Mouse (Mus musculus) small intestine, adult 2 months (tissue): ENCODE results near the gene Naaladl1. TPM values are rescaled to one million over a fixed set of nuclear protein-coding genes. Genes with fewer than 3 reads are reported as not detected.
A peak's percentile ranks its signal among the peaks of the same experiment; 100 is the strongest.

Experiments
- H3K27ac ChIP-seq: fragments of 200-500 bp; 2 replicates; pipeline ENCODE4 v1.5.1; 2012; ENCODE audit warnings: low read depth, low read length, control low read depth, inconsistent platforms; ENCODE audit not compliant: insufficient read depth
- H3K27me3 ChIP-seq: fragments of 200-500 bp; 2 replicates; pipeline ENCODE4 v1.6.1; 2012; ENCODE audit warnings: mild to moderate bottlenecking, moderate library complexity, low read length, inconsistent platforms; ENCODE audit not compliant: control insufficient read depth, insufficient read depth
- H3K36me3 ChIP-seq: fragments of 200-500 bp; 2 replicates; pipeline ENCODE4 v1.6.1; 2012; ENCODE audit warnings: mild to moderate bottlenecking, low read length, control low read depth, inconsistent platforms; ENCODE audit not compliant: control insufficient read depth, insufficient read depth
- H3K4me1 ChIP-seq: fragments of 200-500 bp; 2 replicates; pipeline ENCODE4 v1.6.1; 2012; ENCODE audit warnings: low read length, inconsistent platforms, mixed read lengths; ENCODE audit not compliant: control insufficient read depth, insufficient read depth, insufficient read length
- H3K4me3 ChIP-seq: fragments of 200-500 bp; 2 replicates; pipeline ENCODE4 v1.5.1; 2012; ENCODE audit warnings: low read depth, mild to moderate bottlenecking, control low read depth, inconsistent platforms, low read length, moderate library complexity
- CTCF ChIP-seq: fragments of 200-500 bp; IDR thresholded peaks from 2 replicates; pipeline ENCODE4 v1.5.1; 2012; ENCODE audit warnings: low read depth, mild to moderate bottlenecking, control low read depth, inconsistent platforms, low read length, moderate library complexity, mixed read lengths; ENCODE audit not compliant: insufficient replicate concordance, insufficient read length; ENCODE audit errors: extremely low read depth
- POLR2A ChIP-seq: fragments of 200-500 bp; IDR thresholded peaks from 2 replicates; pipeline ENCODE4 v1.6.1; 2012; ENCODE audit warnings: low read depth, mild to moderate bottlenecking, control low read depth, inconsistent platforms, low read length, moderate library complexity
- WGBS: fragments of 180-500 bp; shearing (Covaris S2); methylation state at CpG from one replicate; pipeline ENCODE4 v1.1.7; 2018; 5-methylcytosine and 5-hydroxymethylcytosine counted together
- polyA plus RNA-seq: library from polyadenylated mRNA; depleted of rRNA; stranded (reverse); fragments of >200 nt; gene quantifications from 2 replicates; pipeline ENCODE4 v1.2.3, GENCODE M21; 2012; rRNA removed

Gene Naaladl1
- polyA plus RNA-seq, 1 experiment: 1,874 TPM

DNA sequence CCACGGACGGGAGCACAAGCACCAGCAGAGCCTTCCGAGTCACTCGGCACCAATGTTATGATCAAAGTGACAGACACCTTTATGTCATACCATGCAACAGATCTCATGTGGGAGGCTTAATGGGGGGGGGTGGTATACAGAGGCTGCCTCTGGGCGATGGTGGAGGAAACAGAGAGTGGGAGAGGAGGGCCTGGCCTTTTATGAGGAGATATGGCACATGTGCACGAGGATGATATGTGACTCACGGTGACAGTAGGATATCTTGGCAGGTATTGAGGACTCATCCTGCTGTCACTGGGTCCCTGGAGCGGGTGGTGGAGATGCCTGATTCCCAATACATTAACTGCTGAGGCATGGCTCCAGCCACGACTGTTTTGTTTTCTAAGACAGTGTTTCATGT is 49.6 kb downstream of the Naaladl1 start:
- Histone ChIP-seq H3K27me3 (no peaks in the 10 kb centered on the region), H3K4me1 (peaks cover 4% of the 10 kb centered on the region; the same call in 1 of the 2 replicates), H3K36me3 (no peaks in the 10 kb centered on the region), H3K4me3 (no peak overlapping the region), H3K27ac (no peak overlapping the region)
- no peak for TF ChIP-seq CTCF
- TF ChIP-seq POLR2A: no peak
- 85% methylated on average over 9 of the region's 9 CpGs for WGBS

DNA sequence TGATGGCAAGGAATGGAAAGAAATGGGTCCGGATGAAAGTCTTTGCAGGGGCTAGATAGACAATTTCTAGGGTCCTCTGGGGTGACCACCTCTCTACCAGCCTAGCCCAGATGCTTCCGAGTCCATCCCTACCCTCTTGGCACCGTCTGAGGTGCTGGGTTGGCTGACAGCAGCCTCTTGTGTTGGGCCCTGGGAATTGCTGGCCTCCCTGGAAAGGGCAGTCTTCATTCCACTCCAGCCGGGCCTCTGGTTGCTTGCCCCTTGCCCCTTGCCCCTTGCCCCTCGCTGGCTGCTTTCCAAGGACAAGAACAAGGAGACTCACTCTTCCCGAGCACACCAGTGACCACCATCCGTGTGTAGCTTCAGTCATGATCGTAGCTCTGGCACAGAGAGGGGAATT is 50.8 kb downstream of the Naaladl1 start:
- no peak overlapping the region for H3K4me3 ChIP-seq
- H3K36me3 ChIP-seq: no peaks in the 10 kb centered on the region
- H3K4me1 ChIP-seq: peaks cover 4% of the 10 kb centered on the region; the same call in 1 of the 2 replicates
- no peaks in the 10 kb centered on the region for H3K27me3 ChIP-seq
- TF ChIP-seq POLR2A (no peak), CTCF (peak; percentile 13; the same call in 1 of the 2 replicates)
- H3K27ac ChIP-seq: no peak overlapping the region
- 63% methylated on average over 8 of the region's 8 CpGs for WGBS

DNA sequence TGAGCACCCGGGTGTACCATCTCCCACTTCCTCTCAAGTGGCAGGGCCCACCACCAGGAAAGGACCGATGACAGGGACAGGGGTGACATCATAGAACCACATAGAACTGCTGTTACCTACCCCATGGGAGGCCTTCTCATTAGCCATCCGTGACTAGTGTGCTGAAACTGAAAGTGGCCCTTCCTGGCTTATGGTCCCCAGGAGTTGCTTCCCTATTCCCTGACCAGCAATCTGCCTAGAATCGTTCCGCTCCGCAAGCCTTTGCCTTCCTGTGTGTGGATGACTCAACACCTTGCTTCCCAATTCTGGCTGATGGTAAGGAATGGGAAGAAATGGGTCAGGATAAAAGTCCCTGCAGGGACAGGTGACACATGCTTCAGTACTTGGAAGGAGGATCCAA is 51.6 kb downstream of the Naaladl1 start:
- H3K36me3 ChIP-seq: no peaks in the 10 kb centered on the region
- peaks cover 10% of the 10 kb centered on the region; the same call in 1 of the 2 replicates for H3K4me1 ChIP-seq
- WGBS: 40% methylated on average over 6 of the region's 6 CpGs
- no peaks in the 10 kb centered on the region for H3K27me3 ChIP-seq
- no peak overlapping the region for H3K27ac ChIP-seq
- TF ChIP-seq POLR2A (no peak), CTCF (no peak)
- no peak overlapping the region for H3K4me3 ChIP-seq

DNA sequence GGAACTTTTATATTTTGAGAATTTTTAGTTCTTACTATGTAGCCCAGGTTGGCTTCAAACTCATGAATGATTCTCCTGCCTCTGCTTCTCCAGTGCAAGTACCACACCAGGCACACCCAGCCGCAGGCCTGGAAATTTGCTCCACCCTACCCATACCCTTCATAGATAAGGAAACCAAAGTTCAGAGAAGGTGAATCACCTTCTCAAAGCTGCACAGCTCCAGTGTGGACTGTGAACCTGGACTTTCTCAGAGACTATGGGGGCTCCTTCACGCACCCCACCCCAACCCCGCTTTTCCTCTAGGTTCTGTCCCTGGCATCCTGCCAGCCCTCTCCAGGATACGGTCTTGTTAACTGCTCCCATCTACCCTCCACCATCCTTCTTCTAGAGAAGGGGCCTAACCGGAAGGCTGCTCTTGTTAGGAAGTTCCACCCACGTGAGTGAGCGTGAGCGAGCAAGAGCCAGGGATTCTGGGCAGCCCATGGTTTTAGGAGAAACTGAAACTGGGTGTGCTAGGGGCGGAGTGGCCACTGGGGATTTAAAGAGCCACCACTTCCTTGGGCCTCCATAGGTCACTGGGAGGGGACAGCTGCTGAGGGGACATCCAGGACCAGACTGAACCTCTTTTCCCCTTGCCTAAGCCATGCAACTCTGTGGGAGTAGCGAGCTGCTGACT is 58.4 kb downstream of the Naaladl1 start:
- 16% methylated on average over 10 of the region's 10 CpGs for WGBS
- Histone ChIP-seq H3K36me3 (peaks cover 7% of the 10 kb centered on the region; the same call in 1 of the 2 replicates), H3K27ac (peak overlapping the region; percentile 94), H3K27me3 (no peaks in the 10 kb centered on the region), H3K4me1 (peaks cover 23% of the 10 kb centered on the region), H3K4me3 (peak overlapping the region; percentile 59)
- no peak for TF ChIP-seq CTCF
- no peak for TF ChIP-seq POLR2A

Other genes with a start within 250 kb of the Naaladl1 start
- 32.1 and 62.1 TPM in 2 replicates for gene Frmd8, start 230.5 kb upstream of the Naaladl1 start, polyA plus RNA-seq
- gene Slc25a45, start 228.0 kb upstream of the Naaladl1 start, polyA plus RNA-seq: 207 and 241 TPM in 2 replicates
- 0.90 and 2.0 TPM in 2 replicates for gene Tigd3, start 211.6 kb upstream of the Naaladl1 start, polyA plus RNA-seq
- 34.1 and 64.3 TPM in 2 replicates for gene Dpf2, start 192.8 kb upstream of the Naaladl1 start, polyA plus RNA-seq
- 10.3 and 30.6 TPM in 2 replicates for gene Cdc42ep2, start 181.0 kb upstream of the Naaladl1 start, polyA plus RNA-seq
- gene Pola2, start 141.6 kb upstream of the Naaladl1 start, polyA plus RNA-seq: 14.2 and 40.8 TPM in 2 replicates
- 0.08 TPM in 1 of 2 replicates, not detected in the other for gene Slc22a20, start 119.6 kb upstream of the Naaladl1 start, polyA plus RNA-seq
- 30.9 and 129 TPM in 2 replicates for gene Capn1, start 89.9 kb upstream of the Naaladl1 start, polyA plus RNA-seq
- gene Syvn1, start 59.2 kb upstream of the Naaladl1 start, polyA plus RNA-seq: 70.9 and 103 TPM in 2 replicates
- gene Mrpl49, start 48.0 kb upstream of the Naaladl1 start, polyA plus RNA-seq: 7.6 and 14.8 TPM in 2 replicates
- gene Fau, start 47.9 kb upstream of the Naaladl1 start, polyA plus RNA-seq: 1,660 and 2,469 TPM in 2 replicates
- gene Znhit2, start 44.6 kb upstream of the Naaladl1 start, polyA plus RNA-seq: 56.8 and 78.1 TPM in 2 replicates
- gene Tm7sf2, start 37.4 kb upstream of the Naaladl1 start, polyA plus RNA-seq: 30.6 and 49.4 TPM in 2 replicates
- gene Vps51, start 28.6 kb upstream of the Naaladl1 start, polyA plus RNA-seq: 46.5 and 84.2 TPM in 2 replicates
- not detected in 2 replicates for gene Tmem262, start 25.7 kb upstream of the Naaladl1 start, polyA plus RNA-seq
- not detected in 2 replicates for gene Gm28374, start 23.5 kb upstream of the Naaladl1 start, polyA plus RNA-seq
- gene Zfpl1, start 20.8 kb upstream of the Naaladl1 start, polyA plus RNA-seq: 62.1 and 119 TPM in 2 replicates
- gene Cdca5, start 20.8 kb upstream of the Naaladl1 start, polyA plus RNA-seq: 1.6 and 2.6 TPM in 2 replicates
- gene AC131692.1, start 11.4 kb upstream of the Naaladl1 start, polyA plus RNA-seq: not detected in 2 replicates
- gene Sac3d1, start 12.9 kb downstream of the Naaladl1 start, polyA plus RNA-seq: 35.7 and 46.4 TPM in 2 replicates
- 19.8 and 41.8 TPM in 2 replicates for gene Snx15, start 22.5 kb downstream of the Naaladl1 start, polyA plus RNA-seq
- gene Batf2, start 35.2 kb downstream of the Naaladl1 start, polyA plus RNA-seq: 67.6 and 146 TPM in 2 replicates
- gene Arl2, start 35.8 kb downstream of the Naaladl1 start, polyA plus RNA-seq: 62.7 and 98.9 TPM in 2 replicates
- gene Majin, start 78.6 kb downstream of the Naaladl1 start, polyA plus RNA-seq: 0.17 and 1.7 TPM in 2 replicates
- 0.74 TPM in 1 of 2 replicates, not detected in the other for gene Gpha2, start 120.6 kb downstream of the Naaladl1 start, polyA plus RNA-seq
- gene Ppp2r5b, start 130.1 kb downstream of the Naaladl1 start, polyA plus RNA-seq: 64.2 and 112 TPM in 2 replicates
- 37.0 and 68.8 TPM in 2 replicates for gene Atg2a, start 135.9 kb downstream of the Naaladl1 start, polyA plus RNA-seq
- gene Ehd1, start 170.9 kb downstream of the Naaladl1 start, polyA plus RNA-seq: 315 and 714 TPM in 2 replicates
- 26.0 and 53.2 TPM in 2 replicates for gene Cdc42bpg, start 200.7 kb downstream of the Naaladl1 start, polyA plus RNA-seq
- 23.6 and 38.5 TPM in 2 replicates for gene Men1, start 229.2 kb downstream of the Naaladl1 start, polyA plus RNA-seq
- 41.0 and 77.3 TPM in 2 replicates for gene Map4k2, start 235.4 kb downstream of the Naaladl1 start, polyA plus RNA-seq